Mouse (Mus musculus): Measurements from ENCODE around the gene Acadvl. TPM values are rescaled to one million over a fixed set of nuclear protein-coding genes. Genes with fewer than 3 reads are reported as not detected.
"Not testable (repeated sequence)": the region's sequence is repeated elsewhere in the genome, so short reads cannot be mapped to it uniquely, and the experiment has no call there.

The Acadvl gene
- polyA plus RNA-seq, 1 experiment = 36.0 TPM

GRCm38 (mm10) chr11:70026689-70027088, 11.5 kb upstream of the Acadvl start:
- peak; percentile 73 for DNase-seq (ENCODE audit: low read depth)
- no peak for TF ChIP-seq POLR2A (IDR thresholded peaks at IDR 0.05; ENCODE audit: borderline replicate concordance, extremely low read depth, insufficient read depth, insufficient read length, poor library complexity, severe bottlenecking)
- no peak for TF ChIP-seq CTCF (IDR thresholded peaks at IDR 0.05; ENCODE audit: borderline replicate concordance, extremely low read depth, insufficient read depth, insufficient read length)

GRCm38 (mm10) chr11:70024151-70024514, 8.9 kb upstream of the Acadvl start:
- no peak for DNase-seq (ENCODE audit: low read depth)
- TF ChIP-seq POLR2A (IDR thresholded peaks at IDR 0.05; ENCODE audit: borderline replicate concordance, extremely low read depth, insufficient read depth, insufficient read length, poor library complexity, severe bottlenecking) (no peak), CTCF (IDR thresholded peaks at IDR 0.05; ENCODE audit: borderline replicate concordance, extremely low read depth, insufficient read depth, insufficient read length) (no peak)

- DNase-seq (ENCODE audit: low read depth) = peak; percentile 87
- TF ChIP-seq POLR2A (IDR thresholded peaks at IDR 0.05; ENCODE audit: borderline replicate concordance, extremely low read depth, insufficient read depth, insufficient read length, poor library complexity, severe bottlenecking) (no peak), CTCF (IDR thresholded peaks at IDR 0.05; ENCODE audit: borderline replicate concordance, extremely low read depth, insufficient read depth, insufficient read length) (no peak)
Observed at GRCm38 (mm10) chr11:70023481-70024150, 8.4 kb upstream of the Acadvl start.

GRCm38 (mm10) chr11:70021264-70022132, 6.3 kb upstream of the Acadvl start:
- TF ChIP-seq CTCF (IDR thresholded peaks at IDR 0.05; ENCODE audit: borderline replicate concordance, extremely low read depth, insufficient read depth, insufficient read length) = no peak
- no peak for TF ChIP-seq POLR2A (IDR thresholded peaks at IDR 0.05; ENCODE audit: borderline replicate concordance, extremely low read depth, insufficient read depth, insufficient read length, poor library complexity, severe bottlenecking)
- peak; percentile 99 for DNase-seq (ENCODE audit: low read depth)

- TF ChIP-seq POLR2A (IDR thresholded peaks at IDR 0.05; ENCODE audit: borderline replicate concordance, extremely low read depth, insufficient read depth, insufficient read length, poor library complexity, severe bottlenecking) (no peak), CTCF (IDR thresholded peaks at IDR 0.05; ENCODE audit: borderline replicate concordance, extremely low read depth, insufficient read depth, insufficient read length) (peak; percentile 52)
- peak; percentile 96 for DNase-seq (ENCODE audit: low read depth)
Observed at GRCm38 (mm10) chr11:70020731-70021263, 5.6 kb upstream of the Acadvl start.

GRCm38 (mm10) chr11:70020022-70020631, 4.9 kb upstream of the Acadvl start:
- peak; percentile 64 for DNase-seq (ENCODE audit: low read depth)

GRCm38 (mm10) chr11:70019495-70020021, 4.3 kb upstream of the Acadvl start:
- TF ChIP-seq CTCF (IDR thresholded peaks at IDR 0.05; ENCODE audit: borderline replicate concordance, extremely low read depth, insufficient read depth, insufficient read length) = no peak
- no peak for TF ChIP-seq POLR2A (IDR thresholded peaks at IDR 0.05; ENCODE audit: borderline replicate concordance, extremely low read depth, insufficient read depth, insufficient read length, poor library complexity, severe bottlenecking)

More at GRCm38 (mm10) chr11:70020022-70020631, 4.9 kb upstream of the Acadvl start:
- TF ChIP-seq CTCF (IDR thresholded peaks at IDR 0.05; ENCODE audit: borderline replicate concordance, extremely low read depth, insufficient read depth, insufficient read length) = no peak
- TF ChIP-seq POLR2A (IDR thresholded peaks at IDR 0.05; ENCODE audit: borderline replicate concordance, extremely low read depth, insufficient read depth, insufficient read length, poor library complexity, severe bottlenecking) = no peak

GRCm38 (mm10) chr11:70018131-70018990, 3.1 kb upstream of the Acadvl start:
- peak; percentile 96 for DNase-seq (ENCODE audit: low read depth)
- TF ChIP-seq CTCF (IDR thresholded peaks at IDR 0.05; ENCODE audit: borderline replicate concordance, extremely low read depth, insufficient read depth, insufficient read length) (no peak), POLR2A (IDR thresholded peaks at IDR 0.05; ENCODE audit: borderline replicate concordance, extremely low read depth, insufficient read depth, insufficient read length, poor library complexity, severe bottlenecking) (no peak)

More at GRCm38 (mm10) chr11:70019495-70020021, 4.3 kb upstream of the Acadvl start:
- DNase-seq (ENCODE audit: low read depth) = no peak

GRCm38 (mm10) chr11:70017199-70017767, 2.1 kb upstream of the Acadvl start:
- no peak for DNase-seq (ENCODE audit: low read depth)
- TF ChIP-seq CTCF (IDR thresholded peaks at IDR 0.05; ENCODE audit: borderline replicate concordance, extremely low read depth, insufficient read depth, insufficient read length) = no peak
- no peak for TF ChIP-seq POLR2A (IDR thresholded peaks at IDR 0.05; ENCODE audit: borderline replicate concordance, extremely low read depth, insufficient read depth, insufficient read length, poor library complexity, severe bottlenecking)

GRCm38 (mm10) chr11:70016669-70017068, 1.5 kb upstream of the Acadvl start, which contains the start of gene Dlg4:
Dlg4 (plus strand) TSS chr11:70016942.
- no peak for TF ChIP-seq CTCF (IDR thresholded peaks at IDR 0.05; ENCODE audit: borderline replicate concordance, extremely low read depth, insufficient read depth, insufficient read length)
- no peak for TF ChIP-seq POLR2A (IDR thresholded peaks at IDR 0.05; ENCODE audit: borderline replicate concordance, extremely low read depth, insufficient read depth, insufficient read length, poor library complexity, severe bottlenecking)
- no peak for DNase-seq (ENCODE audit: low read depth)

- not testable (repeated sequence) for DNase-seq (ENCODE audit: low read depth)
Observed at GRCm38 (mm10) chr11:70016177-70016576, 966 bp upstream of the Acadvl start.

All from brain, embryonic 14.5 days (tissue).